Mouse (Mus musculus): Measurements from ENCODE around the gene Fhl3. TPM values are rescaled to one million over a fixed set of nuclear protein-coding genes. Genes with fewer than 3 reads are reported as not detected.
"Not testable (repeated sequence)": the region's sequence is repeated elsewhere in the genome, so short reads cannot be mapped to it uniquely, and the experiment has no call there.

The Fhl3 gene
- polyA plus RNA-seq, 1 experiment from 2014 or later, result 2.2 TPM

DNA sequence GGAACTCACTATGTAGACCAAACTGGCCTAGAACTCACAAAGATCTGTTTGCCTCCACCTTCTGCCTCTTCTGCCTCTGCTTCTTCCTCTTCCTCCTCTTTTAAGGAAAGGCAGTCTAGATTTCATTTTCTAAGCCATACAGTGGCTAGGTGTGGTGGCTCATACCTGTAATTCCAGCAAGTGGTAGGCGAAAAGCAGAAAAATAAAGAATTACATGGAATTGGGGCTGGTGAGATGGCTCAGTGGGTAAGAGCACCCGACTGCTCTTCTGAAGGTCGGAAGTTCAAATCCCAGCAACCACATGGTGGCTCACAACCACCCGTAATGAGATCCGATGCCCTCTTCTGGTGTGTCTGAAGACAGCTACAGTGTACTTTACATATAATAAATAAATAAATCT is 13.3 kb downstream of the Fhl3 start:
- ATAC-seq (ENCODE audit: low FRiP score), result not testable (repeated sequence)

DNA sequence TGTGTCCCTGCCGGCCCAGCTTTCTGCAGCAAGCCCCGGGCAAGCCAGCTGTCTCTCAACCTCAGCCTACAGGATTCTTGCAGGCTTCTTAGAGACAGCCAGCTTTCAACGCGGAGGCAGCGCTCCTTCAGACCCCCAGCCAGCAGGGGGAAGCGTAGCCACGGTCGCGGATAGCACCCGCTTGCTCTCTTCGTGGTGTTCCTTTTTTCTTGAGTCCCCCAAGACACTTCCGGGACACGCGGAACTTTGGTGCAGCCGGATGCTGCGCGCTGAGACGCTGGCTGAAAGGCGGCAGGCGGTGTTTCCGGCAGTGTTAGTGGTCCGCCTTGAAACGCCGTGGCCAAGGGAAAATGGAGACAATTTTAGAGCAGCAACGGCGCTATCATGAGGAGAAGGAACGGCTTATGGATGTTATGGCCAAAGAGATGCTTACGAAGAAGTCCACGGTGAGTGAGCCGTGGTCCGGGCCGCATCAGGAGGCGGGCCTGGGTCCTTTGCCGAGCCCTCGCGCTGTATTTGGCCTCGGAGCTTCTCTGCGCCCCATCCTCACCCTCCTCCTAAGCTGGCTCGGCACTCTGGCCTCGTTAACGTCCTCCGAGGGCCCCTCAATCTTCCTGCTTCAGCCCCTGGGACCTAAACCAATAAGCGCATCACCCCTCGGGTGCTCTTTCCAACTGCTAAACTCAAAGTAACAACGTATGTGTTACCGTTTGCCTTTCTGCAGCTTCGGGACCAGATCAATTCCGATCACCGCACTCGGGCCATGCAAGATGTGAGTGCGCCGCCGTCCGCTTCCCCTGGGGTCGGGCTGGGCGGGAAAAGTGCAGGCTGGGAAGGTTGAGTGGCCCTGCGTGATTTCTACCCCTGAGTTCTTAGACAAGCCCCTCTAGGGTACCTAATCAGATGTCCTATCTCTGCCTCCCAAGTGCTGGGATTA is 14.3 kb downstream of the Fhl3 start, which contains the start of gene Sf3a3:
TSS of gene Sf3a3 (plus strand) at position 232 of the 937 bp plus-strand sequence.
- under 1% methylated on average over 57 of the region's 57 CpGs for WGBS
- Histone ChIP-seq H3K9me3 (ENCODE audit: control insufficient read depth, low read length) (no peaks in the 10 kb centered on the region), H3K27ac (peak within 1 kb of the TSS; percentile 51; the same call in 1 of the 2 replicates), H3K27me3 (ENCODE audit: control insufficient read depth, insufficient read depth, low read length) (peaks cover 9% of the 10 kb centered on the region), H3K4me2 (replicated peaks) (peak within 1 kb of the TSS; percentile 78), H3K9ac (peak within 1 kb of the TSS; percentile 77), H3K4me1 (replicated peaks; ENCODE audit: control insufficient read depth, insufficient read depth, low read length) (peaks cover 16% of the 10 kb centered on the region), H3K4me3 (replicated peaks; ENCODE audit: low read length) (peak within 1 kb of the TSS; percentile 65), H3K36me3 (replicated peaks; ENCODE audit: control insufficient read depth, insufficient read depth) (peaks cover 41% of the 10 kb centered on the region)
- ATAC-seq (ENCODE audit: low FRiP score) (peak; percentile 93), DNase-seq (ENCODE audit: low spot score) (peak; percentile 97)

More for the DNA sequence above, 13.3 kb downstream of the Fhl3 start:
- not testable (repeated sequence) for H3K9me3 ChIP-seq (ENCODE audit: control insufficient read depth, low read length); H3K9ac ChIP-seq; H3K4me3 ChIP-seq (replicated peaks; ENCODE audit: low read length); DNase-seq (ENCODE audit: low spot score); H3K27ac ChIP-seq; H3K4me2 ChIP-seq (replicated peaks)
- Histone ChIP-seq H3K4me1 (replicated peaks; ENCODE audit: control insufficient read depth, insufficient read depth, low read length) (peaks cover 18% of the 10 kb centered on the region), H3K36me3 (replicated peaks; ENCODE audit: control insufficient read depth, insufficient read depth) (peaks cover 31% of the 10 kb centered on the region), H3K27me3 (ENCODE audit: control insufficient read depth, insufficient read depth, low read length) (peaks cover 19% of the 10 kb centered on the region)
- 79% methylated on average over 4 of the region's 5 CpGs for WGBS

DNA sequence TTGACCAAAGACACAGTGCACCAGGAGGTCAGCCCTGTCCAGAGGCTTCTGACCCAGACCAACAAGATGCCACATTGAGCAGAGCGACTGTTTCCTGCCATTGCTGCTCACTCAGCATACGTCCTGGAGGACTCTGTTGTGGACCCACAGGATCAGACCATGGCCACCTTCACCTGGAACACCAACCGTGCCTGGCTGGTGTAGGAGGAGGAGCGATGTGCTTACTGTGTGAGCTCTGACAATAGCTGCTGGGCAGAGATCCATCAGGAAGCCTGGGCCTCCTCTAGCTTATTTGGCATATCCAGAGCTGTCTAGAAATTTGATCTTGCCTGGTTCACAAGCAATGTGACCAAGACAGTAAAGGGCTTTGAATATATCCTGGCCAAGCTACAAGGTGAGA is 18.6 kb downstream of the Fhl3 start:
- H3K9me3 ChIP-seq (ENCODE audit: control insufficient read depth, low read length), result no peaks in the 10 kb centered on the region
- DNase-seq (ENCODE audit: low spot score), result no peak
- no peak for ATAC-seq (ENCODE audit: low FRiP score)
- no peak overlapping the region for H3K9ac ChIP-seq
- peaks cover 12% of the 10 kb centered on the region for H3K4me1 ChIP-seq (replicated peaks; ENCODE audit: control insufficient read depth, insufficient read depth, low read length)
- no peaks in the 10 kb centered on the region for H3K27me3 ChIP-seq (ENCODE audit: control insufficient read depth, insufficient read depth, low read length)
- H3K4me2 ChIP-seq (replicated peaks), result no peak overlapping the region
- WGBS, result 98% methylated on average over 4 of the region's 4 CpGs
- no peak overlapping the region for H3K4me3 ChIP-seq (replicated peaks; ENCODE audit: low read length)
- H3K36me3 ChIP-seq (replicated peaks; ENCODE audit: control insufficient read depth, insufficient read depth), result peaks cover 82% of the 10 kb centered on the region
- H3K27ac ChIP-seq, result no peak overlapping the region

DNA sequence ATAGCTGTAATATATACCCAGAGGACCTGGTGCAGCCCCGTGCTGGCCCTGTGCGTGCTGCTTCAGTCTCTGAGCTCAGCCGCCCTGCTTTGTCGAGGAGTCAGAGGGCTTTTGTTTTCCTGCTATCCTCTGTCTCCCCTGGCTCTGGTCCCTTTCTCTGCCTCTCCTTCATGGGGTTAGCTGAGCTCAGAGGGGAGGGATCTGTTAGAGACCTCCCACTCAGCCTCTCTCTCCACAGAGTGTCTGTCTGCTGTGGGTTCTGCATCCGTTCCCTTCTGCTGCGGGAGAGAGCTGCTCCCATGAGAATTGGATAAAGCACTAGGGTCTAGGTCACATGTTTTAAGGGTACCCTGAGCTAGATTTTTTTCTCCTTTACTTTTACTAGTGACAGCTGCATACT is 25.6 kb downstream of the Fhl3 start:
- Histone ChIP-seq H3K4me3 (replicated peaks; ENCODE audit: low read length) (no peak overlapping the region), H3K4me2 (replicated peaks) (no peak overlapping the region), H3K9me3 (ENCODE audit: control insufficient read depth, low read length) (no peaks in the 10 kb centered on the region), H3K4me1 (replicated peaks; ENCODE audit: control insufficient read depth, insufficient read depth, low read length) (no peaks in the 10 kb centered on the region), H3K9ac (no peak overlapping the region), H3K27me3 (ENCODE audit: control insufficient read depth, insufficient read depth, low read length) (no peaks in the 10 kb centered on the region), H3K27ac (no peak overlapping the region), H3K36me3 (replicated peaks; ENCODE audit: control insufficient read depth, insufficient read depth) (peaks cover 98% of the 10 kb centered on the region)
- 74% methylated on average over 6 of the region's 6 CpGs for WGBS
- ATAC-seq (ENCODE audit: low FRiP score) (no peak), DNase-seq (ENCODE audit: low spot score) (no peak)

DNA sequence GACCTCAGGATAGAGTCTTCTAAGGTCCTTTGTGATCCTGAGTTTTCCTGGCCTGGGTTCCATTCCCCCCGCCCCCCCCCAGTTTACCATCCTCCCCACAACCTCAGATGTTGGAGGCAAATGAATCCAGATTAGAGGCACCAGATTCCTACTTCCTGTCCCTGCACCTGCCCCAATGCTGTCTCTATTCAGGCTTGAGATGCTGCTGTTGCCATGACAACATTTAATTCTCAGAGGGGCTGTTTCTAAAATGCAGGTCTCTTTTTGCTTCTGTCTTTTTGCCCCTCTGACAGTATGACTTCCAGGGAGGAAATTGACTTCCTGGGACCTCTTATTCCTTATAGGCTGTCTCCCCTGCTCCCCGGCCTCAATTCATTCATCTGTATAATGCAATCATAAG is 36.5 kb downstream of the Fhl3 start:
- H3K9ac ChIP-seq, result no peak overlapping the region
- no peak for ATAC-seq (ENCODE audit: low FRiP score)
- 0 out of 2 replicates have a peak, but pooled peaks cover 10% of the 10 kb centered on the region for H3K4me1 ChIP-seq (replicated peaks; ENCODE audit: control insufficient read depth, insufficient read depth, low read length)
- H3K9me3 ChIP-seq (ENCODE audit: control insufficient read depth, low read length), result no peaks in the 10 kb centered on the region
- H3K4me3 ChIP-seq (replicated peaks; ENCODE audit: low read length), result no peak overlapping the region
- no peak overlapping the region for H3K4me2 ChIP-seq (replicated peaks)
- H3K27me3 ChIP-seq (ENCODE audit: control insufficient read depth, insufficient read depth, low read length), result no peaks in the 10 kb centered on the region
- H3K36me3 ChIP-seq (replicated peaks; ENCODE audit: control insufficient read depth, insufficient read depth), result peaks cover 19% of the 10 kb centered on the region
- no peak overlapping the region; the same call in 1 of the 2 replicates for H3K27ac ChIP-seq
- 70% methylated on average over 2 of the region's 2 CpGs for WGBS
- no peak for DNase-seq (ENCODE audit: low spot score)

DNA sequence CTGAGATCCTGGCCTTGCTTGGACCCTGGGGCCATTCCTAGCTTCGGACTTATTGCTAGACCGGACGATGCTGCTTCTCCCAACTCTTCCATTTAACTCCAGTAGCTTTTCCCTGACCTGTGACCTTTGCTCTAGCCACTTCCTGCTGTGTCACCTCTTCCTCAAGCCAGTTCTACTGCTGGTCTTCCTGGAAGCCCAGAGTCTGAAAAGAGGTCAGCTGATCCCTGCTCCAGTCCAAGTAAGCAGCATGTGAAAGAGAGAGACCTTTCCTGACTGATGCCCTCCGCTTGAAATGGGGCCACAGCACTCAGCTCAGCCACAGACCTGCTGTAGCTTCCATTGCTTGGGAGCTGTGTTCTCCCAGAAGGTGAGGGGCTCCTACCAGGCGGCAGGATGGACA is 37.0 kb downstream of the Fhl3 start:
- no peak overlapping the region for H3K27ac ChIP-seq

DNA sequence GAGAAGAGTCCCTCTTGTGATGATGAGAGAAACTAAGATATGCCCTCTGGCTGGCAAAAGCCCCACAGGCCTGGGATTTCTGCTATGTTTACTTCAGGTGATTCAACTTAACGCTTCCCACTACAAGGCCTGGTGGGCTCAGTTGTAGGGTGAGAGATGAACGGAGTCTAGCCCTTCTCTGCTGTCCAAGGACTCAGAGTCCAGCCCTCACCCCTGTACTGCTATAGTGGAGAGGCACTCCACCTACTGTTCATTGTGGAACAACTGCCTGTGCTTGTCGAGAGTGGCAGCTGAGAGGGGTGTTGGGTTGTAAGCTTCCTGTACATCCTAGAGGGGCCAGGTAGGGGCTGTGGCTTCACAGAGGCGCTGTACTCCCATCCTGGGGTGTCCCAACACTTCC is 37.5 kb downstream of the Fhl3 start:
- Histone ChIP-seq H3K27me3 (ENCODE audit: control insufficient read depth, insufficient read depth, low read length) (no peaks in the 10 kb centered on the region), H3K4me3 (replicated peaks; ENCODE audit: low read length) (no peak overlapping the region), H3K27ac (no peak overlapping the region), H3K4me1 (replicated peaks; ENCODE audit: control insufficient read depth, insufficient read depth, low read length) (0 out of 2 replicates have a peak, but pooled peaks cover 16% of the 10 kb centered on the region), H3K9me3 (ENCODE audit: control insufficient read depth, low read length) (no peaks in the 10 kb centered on the region), H3K36me3 (replicated peaks; ENCODE audit: control insufficient read depth, insufficient read depth) (peaks cover 8% of the 10 kb centered on the region), H3K9ac (no peak overlapping the region), H3K4me2 (replicated peaks) (no peak overlapping the region)
- 69% methylated on average over 4 of the region's 4 CpGs for WGBS
- DNase-seq (ENCODE audit: low spot score), result no peak
- ATAC-seq (ENCODE audit: low FRiP score), result no peak

More for the DNA sequence above, 37.0 kb downstream of the Fhl3 start:
- Histone ChIP-seq H3K9me3 (ENCODE audit: control insufficient read depth, low read length) (no peaks in the 10 kb centered on the region), H3K27me3 (ENCODE audit: control insufficient read depth, insufficient read depth, low read length) (no peaks in the 10 kb centered on the region), H3K4me1 (replicated peaks; ENCODE audit: control insufficient read depth, insufficient read depth, low read length) (0 out of 2 replicates have a peak, but pooled peaks cover 15% of the 10 kb centered on the region), H3K4me2 (replicated peaks) (no peak overlapping the region), H3K9ac (no peak overlapping the region), H3K36me3 (replicated peaks; ENCODE audit: control insufficient read depth, insufficient read depth) (peaks cover 14% of the 10 kb centered on the region), H3K4me3 (replicated peaks; ENCODE audit: low read length) (no peak overlapping the region)
- ATAC-seq (ENCODE audit: low FRiP score) (no peak), DNase-seq (ENCODE audit: low spot score) (no peak)
- 76% methylated on average over 5 of the region's 5 CpGs for WGBS

DNA sequence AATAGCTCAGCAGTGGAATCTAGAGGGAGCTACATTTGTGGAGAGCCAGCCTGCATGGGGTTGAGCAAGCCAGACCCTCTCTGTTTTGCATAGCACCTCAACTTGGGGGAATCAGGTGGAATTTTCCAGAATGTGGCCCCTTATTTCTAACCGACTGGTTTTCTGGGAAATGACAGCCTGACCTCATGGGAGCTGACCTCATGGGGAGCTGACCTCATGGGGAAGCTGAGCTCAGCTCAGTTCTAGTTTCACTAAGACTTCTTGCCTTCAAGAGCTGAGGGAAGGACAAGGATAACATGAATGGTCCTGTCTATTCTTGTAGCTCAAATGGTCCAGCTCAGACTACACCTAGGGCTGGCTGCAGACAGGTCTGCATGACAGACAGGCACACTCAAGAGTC is 38.3 kb downstream of the Fhl3 start:
- H3K9ac ChIP-seq, result no peak overlapping the region
- WGBS, result 52% methylated on average over 1 of the region's 1 CpGs
- H3K4me3 ChIP-seq (replicated peaks; ENCODE audit: low read length), result no peak overlapping the region
- no peaks in the 10 kb centered on the region for H3K9me3 ChIP-seq (ENCODE audit: control insufficient read depth, low read length)
- no peak overlapping the region for H3K27ac ChIP-seq
- no peaks in the 10 kb centered on the region for H3K27me3 ChIP-seq (ENCODE audit: control insufficient read depth, insufficient read depth, low read length)
- H3K36me3 ChIP-seq (replicated peaks; ENCODE audit: control insufficient read depth, insufficient read depth), result peaks cover under 1% of the 10 kb centered on the region; the same call in 1 of the 2 replicates
- DNase-seq (ENCODE audit: low spot score), result no peak
- H3K4me1 ChIP-seq (replicated peaks; ENCODE audit: control insufficient read depth, insufficient read depth, low read length), result 0 out of 2 replicates have a peak, but pooled peaks cover 16% of the 10 kb centered on the region
- ATAC-seq (ENCODE audit: low FRiP score), result no peak
- no peak overlapping the region for H3K4me2 ChIP-seq (replicated peaks)
